Mouse (Mus musculus): ENCODE measurements at regions not wholly inside any gene's neighbourhood (a gene's known extent, or its start where the extent isn't known, plus 50 kb on each side); places are given as distances from the start of the nearest gene placed in this dataset.

- H3K9ac ChIP-seq: no peak overlapping the region
- ATAC-seq (ENCODE audit: insufficient number of reproducible peaks, low FRiP score, low TSS enrichment, low read depth): no peak
- no peak overlapping the region for H3K4me2 ChIP-seq (replicated peaks)
- no peaks in the 10 kb centered on the region for H3K36me3 ChIP-seq
- H3K4me3 ChIP-seq (replicated peaks): no peak overlapping the region
- H3K4me1 ChIP-seq: no peaks in the 10 kb centered on the region
- H3K9me3 ChIP-seq (replicated peaks): no peaks in the 10 kb centered on the region
- H3K27ac ChIP-seq (replicated peaks): no peak overlapping the region
- H3K27me3 ChIP-seq: no peaks in the 10 kb centered on the region
- 69% methylated on average over 4 of the region's 4 CpGs for WGBS
Measured at GRCm38 (mm10) chr6:14632837-14633236, 122.2 kb downstream of the Ppp1r3a start.

- Histone ChIP-seq H3K9me3 (replicated peaks) (no peaks in the 10 kb centered on the region), H3K4me3 (replicated peaks) (no peak overlapping the region), H3K4me1 (no peaks in the 10 kb centered on the region), H3K4me2 (replicated peaks) (no peak overlapping the region), H3K9ac (no peak overlapping the region), H3K27ac (replicated peaks) (no peak overlapping the region), H3K27me3 (no peaks in the 10 kb centered on the region), H3K36me3 (no peaks in the 10 kb centered on the region)
- WGBS: 19% methylated on average over 2 of the region's 2 CpGs
- no peak for ATAC-seq (ENCODE audit: insufficient number of reproducible peaks, low FRiP score, low TSS enrichment, low read depth)
Measured at GRCm38 (mm10) chr6:14631719-14632445, 123.2 kb downstream of the Ppp1r3a start.

GRCm38 (mm10) chr6:14616629-14617028 lies 138.4 kb downstream of the Ppp1r3a start:
- WGBS: 66% methylated on average over 3 of the region's 3 CpGs
- no peaks in the 10 kb centered on the region for H3K4me1 ChIP-seq
- no peaks in the 10 kb centered on the region for H3K27me3 ChIP-seq
- no peaks in the 10 kb centered on the region for H3K36me3 ChIP-seq
- no peak overlapping the region for H3K4me3 ChIP-seq (replicated peaks)
- no peak overlapping the region for H3K4me2 ChIP-seq (replicated peaks)
- no peak overlapping the region for H3K27ac ChIP-seq (replicated peaks)
- ATAC-seq (ENCODE audit: insufficient number of reproducible peaks, low FRiP score, low TSS enrichment, low read depth): no peak
- no peak overlapping the region for H3K9ac ChIP-seq
- no peaks in the 10 kb centered on the region for H3K9me3 ChIP-seq (replicated peaks)

GRCm38 (mm10) chr6:14608076-14608475 lies 147.0 kb downstream of the Ppp1r3a start:
- no peak overlapping the region for H3K4me2 ChIP-seq (replicated peaks)

GRCm38 (mm10) chr6:14600543-14601249 lies 154.4 kb downstream of the Ppp1r3a start:
- Histone ChIP-seq H3K9ac (no peak overlapping the region), H3K9me3 (replicated peaks) (no peaks in the 10 kb centered on the region), H3K36me3 (no peaks in the 10 kb centered on the region), H3K27me3 (no peaks in the 10 kb centered on the region), H3K4me3 (replicated peaks) (no peak overlapping the region), H3K27ac (replicated peaks) (no peak overlapping the region), H3K4me2 (replicated peaks) (no peak overlapping the region), H3K4me1 (no peaks in the 10 kb centered on the region)
- no peak for ATAC-seq (ENCODE audit: insufficient number of reproducible peaks, low FRiP score, low TSS enrichment, low read depth)
- WGBS: 70% methylated on average over 13 of the region's 13 CpGs

More at GRCm38 (mm10) chr6:14608076-14608475, 147.0 kb downstream of the Ppp1r3a start:
- Histone ChIP-seq H3K9ac (no peak overlapping the region), H3K27ac (replicated peaks) (no peak overlapping the region), H3K4me1 (no peaks in the 10 kb centered on the region), H3K4me3 (replicated peaks) (no peak overlapping the region), H3K27me3 (no peaks in the 10 kb centered on the region), H3K9me3 (replicated peaks) (no peaks in the 10 kb centered on the region), H3K36me3 (no peaks in the 10 kb centered on the region)
- ATAC-seq (ENCODE audit: insufficient number of reproducible peaks, low FRiP score, low TSS enrichment, low read depth): no peak

GRCm38 (mm10) chr6:14596880-14597466 lies 158.1 kb downstream of the Ppp1r3a start:
- no peak overlapping the region for H3K9ac ChIP-seq
- H3K27me3 ChIP-seq: no peaks in the 10 kb centered on the region
- H3K9me3 ChIP-seq (replicated peaks): no peaks in the 10 kb centered on the region
- no peak overlapping the region for H3K4me2 ChIP-seq (replicated peaks)
- no peaks in the 10 kb centered on the region for H3K36me3 ChIP-seq
- H3K4me3 ChIP-seq (replicated peaks): no peak overlapping the region
- no peak overlapping the region for H3K27ac ChIP-seq (replicated peaks)
- no peaks in the 10 kb centered on the region for H3K4me1 ChIP-seq
- WGBS: 79% methylated on average over 4 of the region's 4 CpGs
- no peak for ATAC-seq (ENCODE audit: insufficient number of reproducible peaks, low FRiP score, low TSS enrichment, low read depth)

- H3K27me3 ChIP-seq: no peaks in the 10 kb centered on the region
- no peak overlapping the region for H3K9ac ChIP-seq
- no peak for ATAC-seq (ENCODE audit: insufficient number of reproducible peaks, low FRiP score, low TSS enrichment, low read depth)
- no peaks in the 10 kb centered on the region for H3K4me1 ChIP-seq
- H3K36me3 ChIP-seq: no peaks in the 10 kb centered on the region
- no peak overlapping the region for H3K4me2 ChIP-seq (replicated peaks)
- no peaks in the 10 kb centered on the region for H3K9me3 ChIP-seq (replicated peaks)
- H3K27ac ChIP-seq (replicated peaks): no peak overlapping the region
- H3K4me3 ChIP-seq (replicated peaks): no peak overlapping the region
- 35% methylated on average over 1 of the region's 1 CpGs for WGBS
Measured at GRCm38 (mm10) chr6:14585827-14586226, 169.2 kb downstream of the Ppp1r3a start.

- Histone ChIP-seq H3K4me2 (replicated peaks) (no peak overlapping the region), H3K4me1 (no peaks in the 10 kb centered on the region), H3K4me3 (replicated peaks) (no peak overlapping the region), H3K27ac (replicated peaks) (no peak overlapping the region), H3K27me3 (no peaks in the 10 kb centered on the region), H3K36me3 (no peaks in the 10 kb centered on the region), H3K9me3 (replicated peaks) (no peaks in the 10 kb centered on the region), H3K9ac (no peak overlapping the region)
- 21% methylated on average over 1 of the region's 1 CpGs for WGBS
- ATAC-seq (ENCODE audit: insufficient number of reproducible peaks, low FRiP score, low TSS enrichment, low read depth): no peak
Measured at GRCm38 (mm10) chr6:14583829-14584228, 171.2 kb downstream of the Ppp1r3a start.

- no peaks in the 10 kb centered on the region for H3K36me3 ChIP-seq
- 72% methylated on average over 3 of the region's 3 CpGs for WGBS
- H3K9ac ChIP-seq: no peak overlapping the region
- no peaks in the 10 kb centered on the region for H3K9me3 ChIP-seq (replicated peaks)
- no peak overlapping the region for H3K27ac ChIP-seq (replicated peaks)
- no peaks in the 10 kb centered on the region for H3K27me3 ChIP-seq
- no peaks in the 10 kb centered on the region for H3K4me1 ChIP-seq
- no peak overlapping the region for H3K4me3 ChIP-seq (replicated peaks)
- ATAC-seq (ENCODE audit: insufficient number of reproducible peaks, low FRiP score, low TSS enrichment, low read depth): no peak
- no peak overlapping the region for H3K4me2 ChIP-seq (replicated peaks)
Measured at GRCm38 (mm10) chr6:14574607-14575006, 180.5 kb downstream of the Ppp1r3a start.

- no peak for ATAC-seq (ENCODE audit: insufficient number of reproducible peaks, low FRiP score, low TSS enrichment, low read depth)
- H3K36me3 ChIP-seq: no peaks in the 10 kb centered on the region
- H3K4me2 ChIP-seq (replicated peaks): no peak overlapping the region
- H3K4me3 ChIP-seq (replicated peaks): no peak overlapping the region
- no peak overlapping the region for H3K9ac ChIP-seq
- 14% methylated on average over 2 of the region's 2 CpGs for WGBS
- H3K27me3 ChIP-seq: no peaks in the 10 kb centered on the region
- H3K4me1 ChIP-seq: no peaks in the 10 kb centered on the region
- no peak overlapping the region for H3K27ac ChIP-seq (replicated peaks)
- H3K9me3 ChIP-seq (replicated peaks): no peaks in the 10 kb centered on the region
Measured at GRCm38 (mm10) chr6:14573001-14573400, 182.1 kb downstream of the Ppp1r3a start.

- 85% methylated on average over 5 of the region's 5 CpGs for WGBS
Measured at GRCm38 (mm10) chr6:14540333-14540732, 214.7 kb downstream of the Ppp1r3a start.

More at GRCm38 (mm10) chr6:14540333-14540732, 214.7 kb downstream of the Ppp1r3a start:
- no peak for ATAC-seq (ENCODE audit: insufficient number of reproducible peaks, low FRiP score, low TSS enrichment, low read depth)
- Histone ChIP-seq H3K4me3 (replicated peaks) (no peak overlapping the region), H3K36me3 (no peaks in the 10 kb centered on the region), H3K4me2 (replicated peaks) (no peak overlapping the region), H3K4me1 (no peaks in the 10 kb centered on the region), H3K27ac (replicated peaks) (no peak overlapping the region), H3K27me3 (no peaks in the 10 kb centered on the region), H3K9ac (no peak overlapping the region), H3K9me3 (replicated peaks) (no peaks in the 10 kb centered on the region)

All from embryonic facial prominence, embryonic 15.5 days (tissue).